Mouse (Mus musculus): ENCODE results near the gene Camk2g. TPM values are rescaled to one million over a fixed set of nuclear protein-coding genes. Genes with fewer than 3 reads are reported as not detected.

Gene Camk2g
- polyA plus RNA-seq, 1 experiment: 16.4 TPM

DNA sequence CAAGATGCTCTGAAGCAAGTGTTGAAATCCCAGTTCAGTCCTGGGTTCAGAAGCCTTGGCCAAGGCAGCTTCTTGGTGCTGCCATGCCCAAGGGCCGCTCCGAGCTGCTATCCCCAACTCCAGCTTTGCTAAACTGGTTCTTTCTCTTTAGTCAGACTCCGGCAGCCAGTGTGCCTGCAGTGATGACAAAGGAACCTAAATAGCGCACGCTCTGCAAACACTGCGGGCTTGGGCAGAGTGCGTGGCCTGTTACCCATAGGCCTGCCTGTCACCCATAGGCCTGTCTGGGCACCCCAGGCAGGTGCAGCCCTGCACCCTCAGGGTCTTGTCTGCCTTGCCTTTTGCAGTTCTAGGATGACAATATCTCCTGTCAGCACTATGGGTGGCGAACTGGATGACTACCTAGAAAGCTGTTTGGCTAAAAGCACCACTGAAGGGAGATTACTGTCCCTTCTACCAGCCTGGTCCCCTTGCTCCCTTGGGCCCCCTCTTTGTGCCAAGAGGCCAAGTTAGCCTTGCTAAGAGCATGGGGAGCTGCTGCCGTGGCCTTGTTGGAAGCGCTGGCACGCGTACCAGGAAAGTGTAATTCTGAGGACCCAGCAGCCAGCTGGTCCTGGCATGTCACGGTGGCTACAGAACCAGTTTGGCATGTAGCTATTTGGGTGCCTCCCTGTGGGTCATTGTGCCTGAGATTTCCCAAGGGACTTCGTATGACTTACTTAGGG lies 12.4 kb upstream of the Camk2g start:
- no peak overlapping the region for H3K4me3 ChIP-seq (ENCODE audit: control insufficient read depth, low read depth, low read length)
- no peak for TF ChIP-seq CTCF (IDR thresholded peaks at IDR 0.05; ENCODE audit: control insufficient read depth, insufficient read depth, insufficient replicate concordance, low read depth, low read length)
- no peak for TF ChIP-seq POLR2A (IDR thresholded peaks at IDR 0.05; ENCODE audit: control insufficient read depth, low read depth, low read length)
- no peak overlapping the region for H3K27ac ChIP-seq (ENCODE audit: control insufficient read depth, insufficient read depth, low read depth, low read length)
- H3K27me3 ChIP-seq (ENCODE audit: control insufficient read depth, insufficient read depth, low read length): no peaks in the 10 kb centered on the region
- H3K4me1 ChIP-seq (ENCODE audit: control insufficient read depth, insufficient read depth, low read length): peaks cover 5% of the 10 kb centered on the region
- no peaks in the 10 kb centered on the region for H3K36me3 ChIP-seq (ENCODE audit: control insufficient read depth, insufficient read depth, low read length)

DNA sequence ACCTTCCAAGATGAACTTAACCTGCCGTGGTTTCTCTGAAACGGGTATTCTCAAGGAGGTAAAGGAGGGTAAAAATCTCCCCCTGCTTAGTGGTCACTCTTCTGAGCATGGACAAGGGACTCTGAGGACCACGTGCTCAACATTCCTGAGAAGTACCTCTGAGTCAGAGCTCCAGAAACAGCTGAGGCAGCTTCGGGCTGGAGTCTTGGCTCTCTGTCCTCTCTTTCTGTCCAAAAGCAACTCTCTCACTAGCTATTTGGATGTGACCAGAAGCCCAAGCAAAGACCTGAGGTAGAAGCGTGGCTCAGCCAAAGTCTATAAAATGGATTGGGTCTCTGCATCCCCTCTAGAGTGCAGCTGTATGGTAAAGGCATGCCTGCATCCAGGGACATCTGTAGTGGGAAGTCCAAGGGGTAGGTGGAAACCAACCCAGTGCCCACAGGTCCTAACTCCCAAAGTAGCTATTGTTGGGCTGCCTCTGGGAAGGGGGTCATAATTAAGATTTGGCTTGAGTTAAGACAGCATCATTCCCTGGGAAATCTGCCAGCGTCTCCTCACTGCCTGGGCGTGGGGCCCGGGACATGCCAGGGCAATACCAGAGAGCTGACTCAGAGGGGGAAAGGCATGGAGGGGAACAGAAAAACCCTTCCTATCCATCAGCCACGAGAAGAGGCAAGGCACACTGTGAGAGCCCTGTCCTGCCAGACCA lies 11.2 kb upstream of the Camk2g start:
- Histone ChIP-seq H3K4me3 (ENCODE audit: control insufficient read depth, low read depth, low read length) (no peak overlapping the region), H3K27ac (ENCODE audit: control insufficient read depth, insufficient read depth, low read depth, low read length) (no peak overlapping the region), H3K27me3 (ENCODE audit: control insufficient read depth, insufficient read depth, low read length) (no peaks in the 10 kb centered on the region), H3K4me1 (ENCODE audit: control insufficient read depth, insufficient read depth, low read length) (peaks cover 5% of the 10 kb centered on the region), H3K36me3 (ENCODE audit: control insufficient read depth, insufficient read depth, low read length) (no peaks in the 10 kb centered on the region)
- no peak for TF ChIP-seq CTCF (IDR thresholded peaks at IDR 0.05; ENCODE audit: control insufficient read depth, insufficient read depth, insufficient replicate concordance, low read depth, low read length)

- no peak for TF ChIP-seq CTCF (IDR thresholded peaks at IDR 0.05; ENCODE audit: control insufficient read depth, insufficient read depth, insufficient replicate concordance, low read depth, low read length)
- no peak for TF ChIP-seq POLR2A (IDR thresholded peaks at IDR 0.05; ENCODE audit: control insufficient read depth, low read depth, low read length)
Observed at GRCm38 (mm10) chr14:20804481-20804880, 10.6 kb upstream of the Camk2g start.

GRCm38 (mm10) chr14:20803606-20803938 lies 9.7 kb upstream of the Camk2g start:
- Histone ChIP-seq H3K27me3 (ENCODE audit: control insufficient read depth, insufficient read depth, low read length) (no peaks in the 10 kb centered on the region), H3K27ac (ENCODE audit: control insufficient read depth, insufficient read depth, low read depth, low read length) (no peak overlapping the region), H3K4me3 (ENCODE audit: control insufficient read depth, low read depth, low read length) (no peak overlapping the region; the same call in 1 of the 2 replicates), H3K36me3 (ENCODE audit: control insufficient read depth, insufficient read depth, low read length) (no peaks in the 10 kb centered on the region), H3K4me1 (ENCODE audit: control insufficient read depth, insufficient read depth, low read length) (peaks cover 5% of the 10 kb centered on the region)
- TF ChIP-seq POLR2A (IDR thresholded peaks at IDR 0.05; ENCODE audit: control insufficient read depth, low read depth, low read length): no peak
- peak; percentile 96 for TF ChIP-seq CTCF (IDR thresholded peaks at IDR 0.05; ENCODE audit: control insufficient read depth, insufficient read depth, insufficient replicate concordance, low read depth, low read length)

More at GRCm38 (mm10) chr14:20804481-20804880, 10.6 kb upstream of the Camk2g start:
- no peaks in the 10 kb centered on the region for H3K36me3 ChIP-seq (ENCODE audit: control insufficient read depth, insufficient read depth, low read length)
- no peak overlapping the region for H3K27ac ChIP-seq (ENCODE audit: control insufficient read depth, insufficient read depth, low read depth, low read length)
- H3K4me3 ChIP-seq (ENCODE audit: control insufficient read depth, low read depth, low read length): no peak overlapping the region
- peaks cover 5% of the 10 kb centered on the region for H3K4me1 ChIP-seq (ENCODE audit: control insufficient read depth, insufficient read depth, low read length)
- no peaks in the 10 kb centered on the region for H3K27me3 ChIP-seq (ENCODE audit: control insufficient read depth, insufficient read depth, low read length)

DNA sequence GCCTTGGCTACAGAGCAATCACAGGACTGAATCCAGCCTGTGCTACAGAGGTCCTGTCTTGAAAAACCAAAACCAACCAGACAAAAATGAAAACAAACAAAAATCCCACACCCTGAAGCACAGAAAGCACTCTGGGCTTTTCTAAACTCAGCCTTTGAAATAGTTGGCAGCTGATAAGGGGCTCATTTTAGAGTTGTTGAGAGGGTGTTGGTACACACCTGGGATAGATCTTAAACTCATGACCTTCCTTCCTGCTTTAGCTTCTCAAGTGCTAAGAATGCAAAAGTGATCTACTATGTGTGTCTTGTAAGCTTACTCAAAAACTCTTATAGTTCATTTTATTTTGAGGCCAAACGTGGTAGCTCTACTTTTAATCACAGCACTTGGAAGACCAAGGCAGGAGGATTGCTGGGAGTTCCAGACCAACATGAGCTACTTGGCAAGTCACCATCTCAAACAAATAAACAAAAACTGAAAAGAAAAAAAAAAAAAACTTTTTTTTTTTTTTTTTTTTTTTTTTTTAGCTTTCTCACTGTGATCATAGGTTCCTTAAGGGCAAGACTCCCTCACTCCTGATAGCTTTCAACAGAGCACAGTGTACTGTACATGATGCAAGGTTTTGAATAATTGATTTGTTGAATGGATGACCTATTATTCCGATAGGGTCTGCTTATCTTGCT lies 9.2 kb upstream of the Camk2g start:
- Histone ChIP-seq H3K27me3 (ENCODE audit: control insufficient read depth, insufficient read depth, low read length) (no peaks in the 10 kb centered on the region), H3K27ac (ENCODE audit: control insufficient read depth, insufficient read depth, low read depth, low read length) (no peak overlapping the region), H3K4me1 (ENCODE audit: control insufficient read depth, insufficient read depth, low read length) (peaks cover 7% of the 10 kb centered on the region), H3K36me3 (ENCODE audit: control insufficient read depth, insufficient read depth, low read length) (no peaks in the 10 kb centered on the region), H3K4me3 (ENCODE audit: control insufficient read depth, low read depth, low read length) (no peak overlapping the region)
- TF ChIP-seq CTCF (IDR thresholded peaks at IDR 0.05; ENCODE audit: control insufficient read depth, insufficient read depth, insufficient replicate concordance, low read depth, low read length) (no peak), POLR2A (IDR thresholded peaks at IDR 0.05; ENCODE audit: control insufficient read depth, low read depth, low read length) (no peak)

DNA sequence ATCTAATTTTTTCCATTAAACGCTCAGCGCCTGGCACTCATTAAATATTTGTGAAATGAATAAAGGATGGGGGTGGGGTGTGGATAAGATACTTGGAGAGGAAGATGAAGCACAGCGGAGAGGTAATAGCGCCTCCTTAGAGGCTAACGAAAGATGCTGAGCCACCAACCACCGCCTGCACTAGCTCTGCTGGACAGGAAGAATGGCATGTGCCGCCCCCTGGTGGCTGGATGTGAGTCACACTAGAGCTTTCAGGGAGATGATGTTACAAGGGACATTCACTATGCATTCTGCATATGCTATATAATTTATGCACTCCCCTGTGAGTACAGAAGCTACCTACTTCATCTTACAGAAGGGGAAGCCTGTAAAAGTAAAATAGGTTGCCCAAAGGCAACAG lies 4.9 kb upstream of the Camk2g start:
- H3K27ac ChIP-seq (ENCODE audit: control insufficient read depth, insufficient read depth, low read depth, low read length): no peak overlapping the region
- TF ChIP-seq POLR2A (IDR thresholded peaks at IDR 0.05; ENCODE audit: control insufficient read depth, low read depth, low read length) (no peak), CTCF (IDR thresholded peaks at IDR 0.05; ENCODE audit: control insufficient read depth, insufficient read depth, insufficient replicate concordance, low read depth, low read length) (peak; percentile 95)
- peaks cover 11% of the 10 kb centered on the region for H3K4me1 ChIP-seq (ENCODE audit: control insufficient read depth, insufficient read depth, low read length)
- no peaks in the 10 kb centered on the region for H3K36me3 ChIP-seq (ENCODE audit: control insufficient read depth, insufficient read depth, low read length)
- H3K27me3 ChIP-seq (ENCODE audit: control insufficient read depth, insufficient read depth, low read length): no peaks in the 10 kb centered on the region
- H3K4me3 ChIP-seq (ENCODE audit: control insufficient read depth, low read depth, low read length): no peak overlapping the region

- H3K4me1 ChIP-seq (ENCODE audit: control insufficient read depth, insufficient read depth, low read length): peaks cover 7% of the 10 kb centered on the region
- no peak overlapping the region for H3K27ac ChIP-seq (ENCODE audit: control insufficient read depth, insufficient read depth, low read depth, low read length)
- TF ChIP-seq POLR2A (IDR thresholded peaks at IDR 0.05; ENCODE audit: control insufficient read depth, low read depth, low read length): no peak
- TF ChIP-seq CTCF (IDR thresholded peaks at IDR 0.05; ENCODE audit: control insufficient read depth, insufficient read depth, insufficient replicate concordance, low read depth, low read length): no peak
- H3K27me3 ChIP-seq (ENCODE audit: control insufficient read depth, insufficient read depth, low read length): no peaks in the 10 kb centered on the region
- no peaks in the 10 kb centered on the region for H3K36me3 ChIP-seq (ENCODE audit: control insufficient read depth, insufficient read depth, low read length)
- no peak overlapping the region for H3K4me3 ChIP-seq (ENCODE audit: control insufficient read depth, low read depth, low read length)
Observed at GRCm38 (mm10) chr14:20798300-20798699, 4.4 kb upstream of the Camk2g start.
